Mouse (Mus musculus) T-cell, adult 2 months (primary cell): Measurements from ENCODE around the gene Arhgap11a.

Source experiments
- DNase-seq: peaks from one replicate; pipeline ENCODE4 v3.0.0; 2022; ENCODE audit warnings: low spot score

The Arhgap11a gene

GRCm38 (mm10) chr2:113817681-113818606 is 30.5 kb downstream of the Arhgap11a start:
- no peak for DNase-seq

GRCm38 (mm10) chr2:113807640-113808039 is 40.8 kb downstream of the Arhgap11a start:
- DNase-seq = peak; percentile 10

- DNase-seq = no peak
These were observed 41.4 kb downstream of the Arhgap11a start for GRCm38 (mm10) chr2:113806851-113807577.

- no peak for DNase-seq
These were observed 42.7 kb downstream of the Arhgap11a start for GRCm38 (mm10) chr2:113805765-113806164.

- DNase-seq = no peak
These were observed 44.7 kb downstream of the Arhgap11a start for GRCm38 (mm10) chr2:113803753-113804152.

- DNase-seq = no peak
These were observed 47.6 kb downstream of the Arhgap11a start for GRCm38 (mm10) chr2:113800846-113801245.

- no peak for DNase-seq
These were observed 49.9 kb downstream of the Arhgap11a start for GRCm38 (mm10) chr2:113798605-113799004.

GRCm38 (mm10) chr2:113795186-113795585 is 53.3 kb downstream of the Arhgap11a start:
- no peak for DNase-seq

- DNase-seq = no peak
These were observed 54.9 kb downstream of the Arhgap11a start for GRCm38 (mm10) chr2:113793521-113793920.

- DNase-seq = no peak
These were observed 59.6 kb downstream of the Arhgap11a start for GRCm38 (mm10) chr2:113788821-113789387.

GRCm38 (mm10) chr2:113787882-113788281 is 60.6 kb downstream of the Arhgap11a start:
- DNase-seq = no peak

GRCm38 (mm10) chr2:113784851-113785250 is 63.6 kb downstream of the Arhgap11a start:
- no peak for DNase-seq

GRCm38 (mm10) chr2:113781521-113781920 is 66.9 kb downstream of the Arhgap11a start:
- no peak for DNase-seq
